Mouse (Mus musculus) monocyte, adult 5-6 weeks (primary cell): ENCODE measurements around the gene Lyrm7. TPM values are rescaled to one million over a fixed set of nuclear protein-coding genes. Genes with fewer than 3 reads are reported as not detected.
"Not testable (repeated sequence)": the region's sequence is repeated elsewhere in the genome, so short reads cannot be mapped to it uniquely, and the experiment has no call there.

Experiments
- ATAC-seq: fragments of 153-309, 156-312 bp; replicated peaks from 2 replicates; pipeline ENCODE4 v1.8.0; 2017; ENCODE audit warnings: mild to moderate bottlenecking; ENCODE audit not compliant: low TSS enrichment, insufficient number of reproducible peaks, severe bottlenecking, poor library complexity, low FRiP score
- total RNA-seq: library from RNA; stranded (forward); fragments of 200-1000, 200-491, 200-594 nt; gene quantifications from 3 replicates; pipeline ENCODE4 v1.2.3, GENCODE M21; 2017

Lyrm7 gene
- 1.1 to 9.4 TPM (median 4.3 TPM) in 3 replicates for total RNA-seq

DNA sequence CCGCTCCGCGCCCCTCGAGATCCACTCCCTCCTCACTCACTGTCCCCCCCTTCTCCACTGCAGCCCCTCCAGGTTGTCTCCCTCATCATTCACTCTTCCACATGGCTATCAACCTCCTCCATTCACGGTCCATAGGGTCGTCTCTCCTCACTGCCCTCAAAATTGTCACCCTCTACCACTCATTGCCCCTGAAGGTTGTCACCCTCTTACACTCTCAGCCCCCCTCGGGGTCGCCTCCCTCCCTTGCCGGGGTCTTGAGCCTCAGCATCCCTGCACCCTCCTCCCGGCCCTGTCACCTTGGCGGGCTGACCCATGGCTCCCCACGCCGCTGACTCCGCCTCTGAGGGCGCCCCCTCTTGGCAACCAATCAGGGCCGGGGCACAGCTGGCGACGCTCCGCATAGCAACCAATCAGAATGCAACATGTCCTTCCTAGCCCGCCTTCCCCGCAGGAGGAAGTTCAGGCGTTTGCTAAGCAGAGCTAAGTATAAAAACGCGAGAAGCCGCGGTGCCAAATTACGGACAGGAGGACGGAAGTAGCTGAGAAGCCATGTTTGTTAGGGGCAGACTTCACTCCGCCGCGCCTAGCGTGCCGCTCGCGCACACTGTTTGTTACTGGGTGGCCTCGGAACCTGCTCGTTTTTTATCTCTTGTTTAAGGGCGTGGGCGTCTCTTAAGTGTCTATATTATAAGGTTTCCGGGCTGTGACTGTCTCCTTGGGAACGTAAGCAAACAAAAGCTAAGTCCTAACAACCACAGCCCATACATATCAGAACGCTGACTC lies at the start of gene Lyrm7:
Gene Lyrm7 (minus strand): TSS at position 661 of the 783 bp plus-strand sequence.
- ATAC-seq: peak; percentile 98

DNA sequence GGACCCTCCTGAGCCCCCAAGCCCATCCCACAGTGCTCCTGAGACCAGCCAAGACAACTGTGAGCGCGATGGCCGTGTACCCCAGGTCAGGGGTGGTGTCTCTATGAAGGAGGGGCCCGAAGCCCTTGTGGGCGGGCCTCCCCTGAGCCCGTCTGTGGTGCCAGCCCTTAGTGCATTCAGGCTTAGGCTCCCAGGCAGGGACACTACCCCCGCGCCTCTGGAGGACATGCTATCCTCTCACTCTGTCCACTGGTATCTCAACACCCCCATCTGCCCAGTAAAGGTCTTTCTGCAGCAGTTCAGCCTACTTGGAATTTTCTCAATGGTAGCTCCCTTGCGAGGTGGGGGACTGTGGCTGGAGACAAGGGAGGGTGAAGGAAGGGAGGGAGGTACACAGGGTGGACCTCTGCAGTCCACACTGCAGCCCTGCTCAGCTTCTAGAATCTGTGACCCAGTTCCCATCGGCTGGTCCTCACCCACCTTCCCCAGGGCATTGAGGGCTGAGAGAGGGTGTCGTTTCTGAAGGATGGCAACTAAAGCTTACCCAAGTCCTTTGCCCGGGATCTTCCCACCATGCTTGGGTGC lies 49.5 kb upstream of the Lyrm7 start:
- no peak for ATAC-seq

- ATAC-seq: no peak
Observed at GRCm38 (mm10) chr11:54909273-54909672, 48.6 kb upstream of the Lyrm7 start.

- ATAC-seq: no peak
Observed at GRCm38 (mm10) chr11:54907259-54907658, 46.5 kb upstream of the Lyrm7 start.

GRCm38 (mm10) chr11:54906466-54906865 lies 45.8 kb upstream of the Lyrm7 start:
- ATAC-seq: no peak

DNA sequence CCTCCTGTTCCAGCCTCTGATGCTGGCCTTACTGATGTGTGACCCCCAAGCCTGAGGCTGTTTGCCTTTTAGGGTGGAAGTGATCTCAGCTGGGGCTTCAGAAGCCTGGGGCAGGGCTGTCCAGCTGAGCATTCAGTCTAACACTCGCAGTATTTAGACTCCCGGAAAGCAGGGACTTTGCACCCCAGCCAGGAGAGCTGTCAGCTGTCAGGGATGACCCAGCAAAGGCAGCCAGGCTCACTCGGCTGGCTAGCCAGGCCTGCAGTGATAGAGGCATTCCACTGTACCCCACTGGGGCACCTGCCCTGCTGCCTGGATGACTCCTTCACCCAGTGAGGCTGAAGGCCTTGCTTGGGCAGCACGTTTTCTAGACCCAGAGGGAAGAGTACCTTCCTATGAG lies 45.2 kb upstream of the Lyrm7 start:
- no peak for ATAC-seq

DNA sequence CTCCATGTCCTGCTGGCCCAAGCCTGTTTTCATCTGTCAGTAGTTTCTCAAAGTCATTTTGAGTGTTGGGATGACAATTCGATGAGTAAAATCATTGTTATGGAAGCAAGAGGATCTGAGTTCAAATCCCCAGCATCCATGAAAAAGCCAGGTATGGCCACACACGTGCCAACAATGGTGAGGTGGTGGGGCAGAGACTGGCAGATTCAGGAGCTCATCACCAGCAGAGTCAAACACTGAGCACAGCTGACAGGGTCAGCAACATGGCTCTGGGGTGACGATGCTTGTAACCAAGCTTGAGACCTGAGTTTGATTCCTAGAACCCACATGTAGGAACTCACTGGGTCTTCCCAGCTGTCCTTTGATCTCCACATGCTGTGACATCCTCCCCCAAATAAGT lies 44.4 kb upstream of the Lyrm7 start:
- ATAC-seq: no peak

DNA sequence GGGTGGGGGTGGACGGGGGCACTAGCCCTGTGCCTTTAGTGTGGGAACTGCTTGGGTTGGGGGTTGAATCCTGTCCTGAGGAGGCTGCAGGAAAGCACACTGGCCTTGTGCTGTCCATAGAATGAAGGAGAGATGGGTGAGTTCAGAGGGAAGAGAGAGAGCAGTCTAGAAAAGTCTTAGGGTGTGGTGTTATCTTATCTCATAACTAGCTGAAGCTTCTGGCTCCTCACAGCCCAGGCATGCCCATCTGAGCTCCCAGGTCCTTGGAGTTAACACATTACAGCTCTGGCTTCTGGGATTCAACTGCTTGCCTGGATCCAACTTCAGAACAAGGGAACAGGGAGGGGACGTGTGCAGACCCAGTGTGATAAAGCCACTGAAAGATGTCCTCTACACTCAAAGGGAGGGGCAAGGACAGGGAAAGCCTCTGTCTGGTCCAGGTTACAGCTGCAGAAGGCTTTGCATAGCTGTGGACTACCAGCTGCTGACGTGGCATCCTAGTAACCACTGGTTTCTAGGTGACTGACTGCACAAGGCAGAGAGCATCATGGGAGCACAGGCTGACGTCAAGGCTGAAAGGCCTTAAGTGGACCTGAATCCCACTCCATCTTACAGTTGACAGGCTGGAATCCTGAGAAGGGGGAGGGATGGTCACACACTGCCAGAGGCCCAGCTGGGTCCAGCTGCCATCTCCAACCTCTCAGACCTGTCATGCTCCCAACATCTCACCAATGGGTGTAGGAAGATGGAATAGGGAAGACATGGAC lies 43.4 kb upstream of the Lyrm7 start:
- ATAC-seq: no peak

GRCm38 (mm10) chr11:54903339-54903738 lies 42.6 kb upstream of the Lyrm7 start:
- ATAC-seq: no peak

- peak; percentile 54; the same call in 1 of the 2 replicates for ATAC-seq
Observed at GRCm38 (mm10) chr11:54902333-54903323, 41.9 kb upstream of the Lyrm7 start, which contains the start of gene Gpx3. TSS of gene Gpx3 (plus strand) at chr11:54902453.

- no peak for ATAC-seq
Observed at GRCm38 (mm10) chr11:54899657-54900056, 38.9 kb upstream of the Lyrm7 start.

GRCm38 (mm10) chr11:54897470-54897869 lies 36.8 kb upstream of the Lyrm7 start:
- no peak for ATAC-seq

DNA sequence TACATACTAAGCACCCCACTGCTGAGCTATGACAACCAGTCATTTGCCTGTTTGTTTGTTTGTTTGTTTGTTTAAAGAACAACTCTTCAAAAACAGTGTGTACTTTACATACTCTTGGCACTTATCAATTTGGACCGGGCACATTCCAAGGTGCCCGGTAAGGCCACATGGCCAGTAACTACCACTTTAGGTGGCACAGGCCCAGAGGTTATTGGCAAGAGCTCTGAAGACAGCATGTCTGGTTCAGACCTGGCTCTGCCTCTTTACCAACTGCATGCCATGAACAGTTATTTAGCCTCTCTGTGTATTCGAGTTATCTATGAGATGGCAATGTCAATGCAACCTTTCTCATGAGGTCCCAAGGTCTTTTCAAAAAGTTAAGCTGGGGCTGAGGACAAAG lies 35.9 kb upstream of the Lyrm7 start:
- not testable (repeated sequence) for ATAC-seq

GRCm38 (mm10) chr11:54894589-54894988 lies 33.9 kb upstream of the Lyrm7 start:
- ATAC-seq: no peak

GRCm38 (mm10) chr11:54892091-54892490 lies 31.4 kb upstream of the Lyrm7 start:
- no peak for ATAC-seq

GRCm38 (mm10) chr11:54891341-54891740 lies 30.6 kb upstream of the Lyrm7 start:
- ATAC-seq: no peak

- no peak for ATAC-seq
Observed at GRCm38 (mm10) chr11:54887927-54888326, 27.2 kb upstream of the Lyrm7 start.

DNA sequence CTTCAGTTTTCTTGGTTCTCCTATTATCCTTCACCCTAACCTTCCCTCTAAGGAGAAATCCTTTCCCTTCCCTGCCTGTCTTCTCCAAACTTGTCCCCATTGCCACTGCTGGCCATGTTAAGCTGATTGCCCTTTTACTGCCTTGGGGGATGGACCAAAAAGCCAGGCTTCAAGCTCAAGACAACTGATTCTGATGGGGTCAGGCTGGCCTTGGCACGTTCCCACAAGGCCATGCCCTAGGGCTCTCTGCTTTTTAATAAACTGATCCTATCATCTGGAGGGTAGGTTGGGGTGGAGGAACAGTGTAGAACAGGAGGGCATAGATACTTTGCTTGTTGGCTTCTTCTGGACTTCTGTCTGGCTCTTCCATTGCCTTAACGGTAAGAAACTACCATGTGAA lies 24.7 kb upstream of the Lyrm7 start:
- no peak for ATAC-seq
